Comparison of ENCODE assay signal across 18 mouse cellular contexts in genomic region chr13:10112211-10112610, GRCm38 (mm10).
DNase-seq lines count a peak whose midpoint lies in the region.
"Had no signal": no experiment of that assay in that cellular context is flagged by ENCODE, and none has a peak within 500 bp of the region (broad histone marks: within the 10 kb centered on the region; RNA-seq: fewer than 3 reads in every experiment).

No protein-coding gene starts in this region.

- peak; percentile 7 to 32 for DNase-seq in adrenal gland, postnatal 36 days
- DNase-seq in adrenal gland, postnatal 10 days = no peak
- peak; percentile 13 for DNase-seq in right cerebral cortex, adult 18-20 months
- no peak for DNase-seq in right cerebral cortex, adult 2 months (ENCODE audit: low spot score in 2 of 2)
- DNase-seq in lung, postnatal 10 days = peak; percentile 9
- no peak for DNase-seq in urinary bladder, postnatal 36 days (ENCODE audit: low spot score in 2 of 2)
- no peak for DNase-seq in layer of hippocampus, adult 9-11 months
- DNase-seq: cerebellum, adult 11 months; cerebellum, adult 9-11 months; forebrain, postnatal 0 days; gastrocnemius, postnatal 36 days; heart, postnatal 36 days; kidney, adult 11 months; liver, postnatal 0 days; retina, postnatal 1 day; right cerebral cortex, postnatal 4 days; thymus, adult 18-20 months; thymus, postnatal 4 days had no signal

Comparison
In these comparisons a context has a peak if more than half of its experiments do, and no peak if none do; other contexts are left out.
1. DNase-seq: peak in adrenal gland, postnatal 36 days (2 of 2), right cerebral cortex, adult 18-20 months (single experiment) and lung, postnatal 10 days (single experiment); none in adrenal gland, postnatal 10 days (single experiment), right cerebral cortex, adult 2 months (0 of 2), urinary bladder, postnatal 36 days (0 of 2) and layer of hippocampus, adult 9-11 months (single experiment).